Mouse (Mus musculus): ENCODE results near the gene Gpr18. TPM values are rescaled to one million over a fixed set of nuclear protein-coding genes. Genes with fewer than 3 reads are reported as not detected.

Gpr18 gene
- total RNA-seq, 2 experiments from 2014 or later = 0.27 to 0.45 TPM

DNA sequence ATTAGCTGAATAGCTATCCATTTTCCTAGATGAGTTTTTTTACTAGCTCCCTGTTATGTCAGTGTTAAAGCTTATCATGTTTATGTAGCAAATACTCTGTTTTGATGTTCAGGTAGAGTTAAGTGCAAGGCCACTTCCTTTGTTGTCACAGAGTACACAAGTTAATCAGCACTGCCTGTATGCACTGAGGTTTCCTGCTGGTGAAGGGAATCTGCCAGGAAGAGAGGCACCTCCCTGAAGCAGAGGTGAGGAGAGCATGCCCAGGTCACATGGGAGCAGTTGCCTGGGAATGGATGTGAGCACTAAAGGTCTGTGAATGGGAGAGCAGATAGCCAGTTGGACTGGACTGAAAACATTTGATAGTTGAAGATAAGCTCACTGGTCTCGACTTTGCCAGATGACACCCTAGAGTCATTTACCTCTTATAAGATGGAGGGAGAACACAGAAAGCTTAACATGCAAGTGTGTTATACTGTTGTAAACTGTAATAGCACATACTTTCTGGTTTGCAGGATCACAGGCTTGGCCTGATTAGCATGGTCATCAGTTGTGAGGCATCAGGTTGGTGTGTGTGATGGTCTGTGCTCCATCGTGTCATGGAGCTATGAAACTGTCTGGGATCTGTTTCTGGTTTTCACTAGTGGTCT is 35.9 kb upstream of the Gpr18 start:
- intact Hi-C loops (cut with DNase I) = no loop called here
- no peak for DNase-seq

- no peak for DNase-seq
Observed at GRCm38 (mm10) chr14:121949897-121950296, 34.3 kb upstream of the Gpr18 start.

GRCm38 (mm10) chr14:121949436-121949835 is 33.9 kb upstream of the Gpr18 start:
- intact Hi-C loops (cut with DNase I) = no loop called here

More at GRCm38 (mm10) chr14:121949897-121950296, 34.3 kb upstream of the Gpr18 start:
- intact Hi-C loops (cut with DNase I) = no loop called here

GRCm38 (mm10) chr14:121947966-121948365 is 32.4 kb upstream of the Gpr18 start:
- intact Hi-C loops (cut with DNase I) = no loop called here

More at GRCm38 (mm10) chr14:121949436-121949835, 33.9 kb upstream of the Gpr18 start:
- no peak for DNase-seq

DNA sequence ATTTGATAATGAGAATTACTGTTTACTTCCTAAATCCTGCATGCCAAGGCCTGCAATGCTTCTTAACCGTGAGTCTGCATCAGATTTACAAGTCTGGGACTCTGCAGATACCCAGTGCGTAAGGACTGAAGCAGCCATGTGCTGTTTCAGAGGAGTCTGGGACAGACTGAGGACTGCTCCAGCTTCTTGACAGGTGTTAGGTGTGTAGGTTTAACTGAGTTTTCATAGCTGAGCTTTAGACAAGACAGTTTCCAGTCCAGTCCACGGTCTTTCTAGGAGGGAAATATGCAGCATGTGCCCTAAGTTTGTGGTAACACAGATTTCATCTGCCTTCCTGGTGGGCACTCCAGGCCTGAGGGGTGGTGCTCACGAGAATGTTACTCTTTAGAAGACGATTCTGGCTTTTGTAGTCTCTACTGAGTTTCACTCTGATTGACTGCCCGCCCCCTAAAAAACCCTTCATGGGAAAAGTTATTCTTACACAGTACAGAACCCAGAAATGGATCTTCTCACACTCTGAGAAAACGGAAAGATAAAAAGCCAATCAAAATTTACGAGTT is 31.7 kb upstream of the Gpr18 start:
- intact Hi-C loops (cut with DNase I) = no loop called here
- DNase-seq = no peak

More at GRCm38 (mm10) chr14:121947966-121948365, 32.4 kb upstream of the Gpr18 start:
- no peak for DNase-seq

DNA sequence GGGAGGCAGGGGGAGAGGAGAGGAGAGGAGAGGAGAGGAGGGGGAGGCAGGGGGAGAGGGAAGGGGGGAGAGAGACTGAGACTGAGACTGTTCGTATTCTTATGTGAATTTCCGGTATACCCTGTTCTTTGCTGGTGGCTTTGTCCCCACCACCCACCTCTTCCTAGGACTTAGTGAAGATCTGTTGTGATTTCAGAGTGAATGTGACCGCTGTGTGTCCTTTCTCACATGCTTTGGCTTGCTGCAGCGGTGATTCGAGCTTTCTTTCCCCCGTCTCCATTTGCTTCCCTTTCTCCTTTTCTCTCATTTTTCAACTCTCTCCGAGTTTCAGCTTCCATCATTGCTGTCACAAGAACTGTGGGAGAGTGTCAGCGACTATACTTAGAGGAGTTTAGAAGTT is 31.1 kb upstream of the Gpr18 start:
- no peak for DNase-seq
- intact Hi-C loops (cut with DNase I) = no loop called here

DNA sequence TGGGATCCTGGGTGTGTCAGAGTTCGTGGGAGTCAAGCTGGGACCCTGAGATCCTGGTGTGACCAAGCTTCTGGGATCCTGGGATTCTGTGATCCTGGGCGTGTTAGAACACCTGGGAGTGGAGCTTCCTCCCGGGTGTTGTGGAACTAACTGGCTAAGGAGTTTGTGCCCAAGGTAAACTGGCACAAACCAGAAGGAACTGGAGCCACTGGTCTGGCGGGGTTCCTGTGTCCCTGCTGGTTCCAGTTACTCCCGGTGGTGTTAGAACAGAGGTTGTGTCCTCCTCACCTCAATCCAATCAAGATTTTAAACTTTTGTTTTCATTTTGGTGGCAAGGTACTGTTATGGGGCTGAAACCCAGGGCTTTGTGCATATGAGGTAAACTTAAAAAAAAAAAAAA is 30.6 kb upstream of the Gpr18 start:
- intact Hi-C loops (cut with DNase I) = no loop called here
- no peak for DNase-seq

DNA sequence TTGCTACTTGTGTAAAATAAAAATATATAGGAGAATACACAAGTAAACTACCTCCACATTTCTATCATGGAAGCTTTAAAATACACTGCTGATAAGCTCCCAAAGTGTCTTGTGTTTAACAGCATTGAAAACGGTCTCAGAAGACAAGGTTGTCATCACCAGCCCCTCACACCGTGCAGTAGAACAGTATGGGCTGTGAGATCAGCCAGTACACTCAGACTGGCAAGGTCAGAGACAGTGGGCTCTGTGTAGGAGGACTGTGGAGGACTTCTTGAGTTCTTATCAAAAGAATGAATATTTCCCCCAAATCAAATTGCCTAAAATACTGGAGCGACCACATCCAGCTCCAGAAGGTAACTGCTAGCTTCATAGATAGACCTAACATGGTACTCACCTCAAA is 24.0 kb upstream of the Gpr18 start:
- DNase-seq = no peak
- intact Hi-C loops (cut with DNase I) = loop anchor here (2.0 kb wide), 1 partner anchor 43 kb away; no protein-coding TSS in a partner anchor

DNA sequence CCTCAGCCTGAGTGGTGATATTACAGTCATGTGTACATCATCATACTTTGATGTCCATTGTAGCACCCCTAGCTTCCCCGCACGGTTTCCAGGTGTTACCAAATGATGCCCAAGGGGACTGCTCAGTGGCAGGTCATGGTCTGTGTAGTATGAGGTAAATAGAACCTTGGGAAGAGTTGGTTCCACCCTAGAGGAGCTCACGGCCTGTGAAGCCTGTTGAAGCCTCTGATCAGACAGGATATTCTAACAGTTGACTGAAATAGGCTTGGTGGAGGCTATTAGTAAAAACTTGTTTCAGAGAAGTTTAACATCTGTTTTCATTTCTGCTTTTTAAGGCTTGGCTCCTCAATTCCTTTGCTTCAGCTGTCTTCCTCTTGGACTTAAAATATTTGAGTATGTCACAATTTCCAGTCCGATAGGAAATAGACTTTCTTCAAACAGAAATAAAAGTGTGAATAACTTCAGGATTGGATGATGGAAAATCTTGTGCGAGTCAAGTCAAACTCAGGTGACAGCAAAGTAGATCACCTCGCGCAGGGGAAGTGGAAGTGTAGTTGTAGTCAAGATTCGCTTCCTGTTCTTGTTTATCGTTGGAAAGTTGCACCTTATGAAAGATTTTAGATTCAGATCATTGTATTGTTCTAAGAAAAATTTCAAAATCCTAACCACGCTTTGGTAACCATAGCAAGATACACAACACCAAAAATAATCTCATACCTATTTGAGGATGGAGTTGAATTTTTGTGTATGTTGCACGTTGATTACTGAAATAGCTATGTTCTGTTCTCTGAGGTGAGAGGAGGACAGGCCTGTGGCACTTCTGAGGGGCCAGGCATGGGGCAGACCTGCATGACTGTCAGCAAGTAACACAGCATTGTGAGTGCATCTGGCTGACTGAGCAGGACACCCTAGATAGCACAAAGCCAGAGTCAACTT is 22.9 kb upstream of the Gpr18 start:
- intact Hi-C loops (cut with DNase I) = loop anchor here (2.0 kb wide), 1 partner anchor 44 kb away; no protein-coding TSS in a partner anchor

DNA sequence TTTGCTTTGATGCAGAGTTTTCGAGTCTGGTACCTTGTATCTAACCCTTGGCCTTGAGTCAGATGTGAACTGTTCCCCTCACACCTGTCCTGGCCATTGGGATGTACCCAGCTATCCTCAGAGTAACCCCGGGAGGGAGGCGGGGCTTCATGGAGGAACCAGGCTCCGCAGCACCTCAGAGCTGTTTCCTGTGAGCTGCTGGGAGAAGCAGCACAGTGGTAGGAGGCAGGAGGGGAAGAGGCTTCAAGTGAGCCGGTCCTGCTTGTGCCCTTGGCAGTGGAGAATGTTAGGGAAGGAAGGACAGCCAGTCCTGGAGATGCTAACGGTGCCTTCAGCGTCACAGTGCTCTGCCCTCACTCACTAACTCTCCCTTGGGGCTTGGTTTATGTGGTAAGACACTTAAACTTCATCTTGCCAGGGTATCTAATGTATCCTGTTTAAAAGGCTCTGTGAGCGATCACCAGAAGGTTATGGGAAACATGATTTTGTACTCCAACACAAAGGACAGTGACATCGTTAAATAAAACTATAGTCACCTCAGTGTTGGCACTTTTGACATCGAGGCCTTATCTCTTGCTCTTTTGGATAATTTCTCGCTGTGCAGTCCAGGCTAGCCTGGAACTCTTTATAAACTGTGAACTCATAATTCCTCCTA is 22.1 kb upstream of the Gpr18 start:
- intact Hi-C loops (cut with DNase I) = loop anchor here (2.0 kb wide), 1 partner anchor 45 kb away; no protein-coding TSS in a partner anchor
- no peak for DNase-seq

More for the DNA sequence above, 22.9 kb upstream of the Gpr18 start:
- DNase-seq = peak in 1 of 2 experiments; percentile 13

GRCm38 (mm10) chr14:121936856-121937255 is 21.3 kb upstream of the Gpr18 start:
- no peak for DNase-seq
- intact Hi-C loops (cut with DNase I) = no loop called here

DNA sequence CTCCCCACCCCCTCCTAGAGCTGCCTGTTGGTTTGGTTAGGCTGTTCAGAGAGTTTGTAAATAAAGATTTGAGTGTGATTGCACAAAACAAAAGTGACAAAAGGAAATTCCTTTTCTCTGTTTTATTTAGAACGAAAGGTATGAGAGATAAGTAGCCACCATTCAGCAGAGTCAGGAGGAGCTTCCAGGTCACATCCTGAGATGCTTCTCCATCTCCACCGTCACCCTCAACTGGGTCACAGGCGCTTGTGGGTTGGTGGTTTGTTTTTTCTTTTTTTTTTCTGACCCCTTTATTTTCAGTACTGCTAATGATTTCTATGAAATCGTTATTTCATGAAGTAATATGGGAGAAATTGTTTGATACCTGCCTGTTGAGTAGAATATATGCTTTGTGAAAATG is 20.8 kb upstream of the Gpr18 start:
- intact Hi-C loops (cut with DNase I) = no loop called here
- DNase-seq = no peak

DNA sequence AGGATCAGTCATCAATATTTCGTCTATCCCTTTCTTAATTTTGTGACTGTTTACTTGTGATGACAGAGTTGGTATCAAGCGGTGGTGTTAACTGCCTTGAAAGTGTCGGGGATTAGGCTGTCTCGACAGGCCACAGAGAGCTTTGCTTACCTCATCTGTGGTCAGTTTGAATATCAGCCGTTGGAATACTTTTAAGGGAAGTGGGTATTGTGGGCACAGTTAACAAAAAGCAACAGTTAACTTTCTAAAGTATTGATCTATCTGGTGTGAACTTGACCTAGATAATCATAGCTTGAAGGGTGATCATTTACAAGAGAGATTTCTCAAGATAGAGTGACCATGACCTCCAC is 19.0 kb upstream of the Gpr18 start:
- intact Hi-C loops (cut with DNase I) = no loop called here
- no peak for DNase-seq

GRCm38 (mm10) chr14:121933906-121934596 is 18.5 kb upstream of the Gpr18 start:
- no peak for DNase-seq
- intact Hi-C loops (cut with DNase I) = no loop called here

DNA sequence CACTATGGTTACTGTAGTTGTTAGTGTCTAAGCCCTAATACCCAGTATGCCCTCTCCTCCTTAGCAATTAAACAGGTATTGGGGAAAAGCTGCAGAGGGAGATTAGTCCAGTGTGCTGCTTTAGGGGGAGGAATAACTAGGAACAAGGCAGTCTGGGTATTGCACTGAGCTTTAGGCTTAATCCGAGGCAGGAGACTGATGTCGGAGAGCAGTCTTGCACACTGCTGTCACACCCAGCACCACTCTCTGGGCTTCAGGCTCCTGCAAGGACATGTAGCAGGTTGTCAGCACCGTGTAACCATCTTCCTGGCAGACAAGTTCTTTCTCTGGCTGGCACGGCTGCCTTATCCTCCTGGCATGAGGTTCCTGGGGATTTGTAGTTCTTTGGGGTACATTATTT is 16.6 kb upstream of the Gpr18 start:
- intact Hi-C loops (cut with DNase I) = no loop called here
- no peak for DNase-seq

DNA sequence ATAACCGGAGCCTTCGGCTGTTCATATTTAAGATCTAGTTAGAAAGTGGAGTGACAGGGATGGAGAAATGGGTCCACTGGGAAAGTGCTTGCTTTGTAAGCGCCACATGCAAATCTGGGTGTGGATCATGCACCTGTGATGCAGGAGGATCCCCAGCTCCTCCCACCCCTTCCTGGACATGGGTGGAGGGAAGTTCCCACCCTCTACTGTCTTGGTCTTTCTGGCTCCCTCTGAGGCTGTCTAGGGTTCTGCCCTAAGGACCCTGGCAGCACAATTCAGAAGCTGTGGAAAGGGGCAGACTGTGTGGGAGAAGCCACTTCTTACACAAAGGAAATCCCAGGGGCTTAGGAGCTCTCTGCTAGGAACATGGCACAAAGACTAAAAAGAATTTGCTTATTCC is 16.0 kb upstream of the Gpr18 start:
- peak in 1 of 2 experiments; percentile 13 for DNase-seq
- intact Hi-C loops (cut with DNase I) = no loop called here

DNA sequence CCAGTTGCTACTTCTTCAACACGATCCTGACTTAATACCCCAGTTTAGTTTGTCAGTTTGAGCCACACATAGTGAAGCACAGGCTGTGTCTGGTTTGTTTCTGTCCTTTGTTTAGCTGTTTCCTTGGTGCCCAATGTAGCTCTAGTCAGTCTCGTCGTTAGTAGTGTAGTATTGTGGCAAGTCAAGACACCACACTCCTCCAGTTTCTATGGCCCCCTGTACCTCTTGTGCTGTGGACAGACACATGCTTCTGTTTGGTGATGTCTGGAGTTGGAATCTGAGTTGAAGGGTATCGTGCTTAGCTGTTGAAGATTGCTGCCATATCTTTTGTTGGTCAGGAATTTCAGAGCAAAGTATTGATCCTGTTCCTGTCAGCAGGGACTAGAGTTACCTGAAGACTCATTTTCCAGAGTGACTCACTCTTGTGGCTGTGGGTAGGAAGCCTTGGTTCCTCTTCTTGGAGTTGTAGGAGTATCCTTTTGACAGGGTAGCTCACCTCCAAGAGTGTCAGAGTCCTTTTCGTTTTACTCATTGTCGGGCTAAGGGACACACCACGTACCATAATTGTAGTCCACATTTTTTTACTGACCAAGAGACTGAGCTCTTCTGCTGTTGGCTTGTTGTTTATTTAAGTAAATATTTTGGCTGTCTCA is 15.3 kb upstream of the Gpr18 start:
- no peak for DNase-seq
- intact Hi-C loops (cut with DNase I) = no loop called here

- intact Hi-C loops (cut with DNase I) = loop anchor here (10.0 kb wide), 1 partner anchor 345 kb away; no protein-coding TSS in a partner anchor
- no peak for DNase-seq
Observed at GRCm38 (mm10) chr14:121929243-121929951, 13.8 kb upstream of the Gpr18 start.
